Mouse (Mus musculus): ENCODE results near the gene Smyd3.

Gene Smyd3

DNA sequence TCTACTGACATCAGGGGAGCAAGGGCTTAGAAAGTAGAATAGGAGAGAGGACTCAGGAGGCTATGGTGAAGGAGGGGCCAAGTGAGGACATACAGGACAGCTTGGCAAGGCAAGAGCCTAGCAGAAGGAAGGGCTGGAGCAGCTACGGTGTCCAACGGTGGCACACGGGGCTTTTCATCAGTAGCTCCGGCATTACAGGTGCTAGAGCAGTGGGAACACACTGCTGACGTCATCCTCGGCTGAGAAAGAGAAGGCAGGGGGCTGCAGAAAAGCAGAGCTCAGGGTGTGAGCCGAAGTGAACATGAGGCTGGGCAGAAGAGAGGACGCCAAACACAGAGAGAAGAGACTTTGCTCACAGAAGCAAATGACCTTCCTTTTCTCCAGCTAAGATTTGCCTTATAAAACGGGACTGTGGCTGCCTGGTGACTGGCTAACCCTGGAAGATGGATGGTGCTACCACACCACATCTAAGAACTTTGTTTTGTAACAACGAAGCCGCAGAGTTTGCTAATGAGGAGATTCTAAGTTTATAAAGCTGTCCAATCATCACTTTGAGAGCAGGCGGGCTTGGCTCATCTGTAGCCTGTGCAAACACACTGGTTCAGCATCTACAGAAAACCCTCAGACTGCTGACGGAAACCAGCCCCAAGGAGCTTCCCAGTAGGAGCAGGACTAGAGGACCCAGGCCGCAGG, 453.1 kb downstream of the Smyd3 start:
- DNase-seq (ENCODE audit: extremely low spot score), result no peak

- DNase-seq (ENCODE audit: extremely low spot score), result peak; percentile 31
These were observed 456.1 kb downstream of the Smyd3 start for GRCm38 (mm10) chr1:179061759-179062168.

DNA sequence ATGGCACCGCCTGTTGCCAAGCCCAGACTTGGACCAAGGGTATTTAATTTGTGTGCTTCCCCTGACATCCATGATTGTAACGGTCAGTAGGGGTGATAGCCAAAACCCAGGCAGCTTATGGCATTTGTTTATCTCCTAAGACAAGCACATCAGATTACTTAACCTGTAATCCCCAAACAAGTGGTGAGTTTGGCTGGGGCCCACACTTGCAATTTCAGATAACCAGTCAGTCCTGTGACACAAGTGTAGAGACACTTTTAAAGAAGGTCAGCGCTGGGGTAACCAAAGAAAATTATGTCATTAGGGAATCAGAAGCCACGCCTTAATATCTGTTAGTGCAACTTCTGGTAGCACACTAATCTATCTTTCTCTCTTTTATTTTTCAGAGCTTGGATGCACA, 456.8 kb downstream of the Smyd3 start:
- no peak for DNase-seq (ENCODE audit: extremely low spot score)

DNA sequence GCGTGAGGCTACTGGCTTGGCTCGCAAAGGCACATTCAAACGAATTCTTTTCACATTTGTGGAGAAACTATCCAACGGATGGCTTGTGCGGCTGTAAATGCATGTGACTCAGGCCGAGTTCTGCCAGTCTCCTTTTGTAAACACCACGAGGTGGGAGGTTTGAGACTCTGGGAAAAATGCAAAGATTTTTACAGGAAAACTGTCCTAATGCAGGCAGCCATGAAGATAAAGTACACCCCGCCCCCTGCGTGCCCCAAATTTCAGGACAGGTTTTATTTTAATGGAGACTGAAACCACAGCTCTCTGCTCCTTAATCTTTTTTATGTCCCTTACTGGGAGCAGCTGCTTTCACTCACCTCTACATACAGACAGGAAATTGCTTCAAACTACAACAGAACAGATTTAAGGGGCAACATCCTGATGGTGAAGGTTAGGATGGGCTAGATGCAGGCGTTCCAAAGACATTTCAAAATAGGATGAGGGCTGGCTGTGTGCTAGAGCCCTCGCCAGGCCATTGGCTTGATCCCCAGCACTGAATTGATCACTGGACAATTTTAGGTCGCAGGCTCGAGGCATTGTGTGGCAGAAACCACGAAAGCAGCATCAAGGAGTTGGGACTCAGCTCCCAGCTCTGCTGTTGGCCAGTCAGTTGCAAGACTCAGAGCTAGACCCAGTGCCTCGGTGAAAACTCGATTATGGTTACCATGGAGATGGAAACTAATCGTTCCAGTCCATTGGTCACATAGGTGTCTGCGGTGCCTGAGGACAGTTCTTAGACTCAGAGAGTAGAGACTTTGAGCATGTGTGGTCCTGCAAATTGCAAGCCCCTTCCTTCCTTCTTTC, 457.5 kb downstream of the Smyd3 start:
- DNase-seq (ENCODE audit: extremely low spot score), result peak; percentile 44

GRCm38 (mm10) chr1:179059286-179060112, 458.3 kb downstream of the Smyd3 start:
- no peak for DNase-seq (ENCODE audit: extremely low spot score)

DNA sequence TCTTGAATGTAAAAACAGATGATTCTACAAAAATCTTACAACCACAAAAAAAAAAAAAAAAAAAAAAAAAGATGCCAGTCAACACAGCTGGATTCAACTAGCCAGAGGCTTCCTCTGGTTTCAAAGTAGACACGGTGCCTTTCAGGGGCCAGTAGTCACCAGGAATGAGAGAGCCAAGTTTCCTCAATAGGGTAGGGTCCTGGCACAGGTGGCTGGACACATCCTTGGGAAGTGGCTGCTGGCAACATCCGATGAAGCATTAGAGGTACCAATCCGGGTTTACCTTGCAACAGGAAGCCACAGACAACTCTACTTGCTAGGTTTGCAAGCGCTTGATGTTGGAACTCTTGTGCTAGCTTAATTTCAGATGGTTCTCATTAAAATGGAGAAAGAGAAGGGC, 459.2 kb downstream of the Smyd3 start:
- no peak for DNase-seq (ENCODE audit: extremely low spot score)

GRCm38 (mm10) chr1:179055760-179056159, 462.1 kb downstream of the Smyd3 start:
- no peak for DNase-seq (ENCODE audit: extremely low spot score)

- no peak for DNase-seq (ENCODE audit: extremely low spot score)
These were observed 463.3 kb downstream of the Smyd3 start for GRCm38 (mm10) chr1:179054385-179055116.

DNA sequence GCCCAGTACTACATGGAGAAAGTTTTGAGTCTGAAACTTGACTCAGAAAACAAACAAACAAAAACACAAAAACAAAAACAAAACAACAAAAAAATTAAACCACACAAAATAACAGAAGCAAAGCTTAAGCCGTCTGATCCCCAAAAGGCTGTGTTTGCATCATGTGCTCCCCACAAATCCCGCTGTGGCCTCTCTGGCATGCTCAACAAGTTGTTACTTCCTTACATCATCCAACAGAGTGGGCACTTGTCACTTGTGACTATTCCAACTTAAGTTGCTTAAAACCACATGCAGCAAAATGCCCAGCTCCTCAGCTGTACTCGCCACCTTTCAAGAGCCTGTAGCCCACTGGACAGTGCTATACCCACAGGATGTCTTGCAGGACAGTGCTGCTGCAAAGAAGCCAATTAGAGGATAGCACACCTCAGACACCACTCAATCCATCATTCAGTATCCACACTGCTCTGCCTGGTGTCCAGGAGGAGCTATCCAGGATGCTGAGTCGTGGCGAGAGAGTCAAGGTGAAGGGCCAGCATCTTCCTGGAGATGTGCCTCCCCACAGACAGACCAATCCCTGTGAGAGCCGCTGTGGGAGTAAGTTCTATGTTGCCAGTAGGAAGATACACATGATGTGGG, 465.2 kb downstream of the Smyd3 start:
- DNase-seq (ENCODE audit: extremely low spot score), result no peak

DNA sequence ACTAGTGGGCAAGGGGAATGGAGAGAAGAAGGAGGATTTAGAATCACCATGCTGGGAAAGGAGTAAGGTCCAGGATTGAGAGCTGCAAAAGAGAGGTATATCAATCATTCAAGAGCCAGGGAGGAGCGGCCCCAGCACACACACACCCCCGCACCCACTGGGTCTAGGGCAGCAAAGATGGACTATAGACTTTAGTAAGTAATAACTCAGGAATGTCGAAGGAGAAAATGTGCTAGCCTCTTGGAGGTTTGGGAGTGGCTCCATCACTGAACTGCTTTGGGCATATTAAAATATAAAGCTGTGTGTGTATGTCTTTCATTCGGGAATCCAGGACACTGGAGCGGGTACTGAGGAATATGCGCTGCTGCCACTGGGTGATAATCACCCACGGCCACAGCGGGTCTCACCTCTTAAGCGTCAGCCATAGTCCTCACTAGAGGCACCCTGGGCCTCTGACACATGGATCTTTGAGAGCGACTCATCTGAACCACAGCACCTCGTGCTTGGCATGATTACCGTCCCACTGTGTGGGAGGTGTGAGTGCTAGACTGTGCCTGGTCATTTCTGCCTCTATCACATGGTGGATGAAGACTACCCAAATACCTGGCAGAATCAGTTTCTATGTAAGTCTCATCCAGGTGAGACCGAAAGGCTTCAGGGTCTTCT, 469.8 kb downstream of the Smyd3 start:
- no peak for DNase-seq (ENCODE audit: extremely low spot score)

DNA sequence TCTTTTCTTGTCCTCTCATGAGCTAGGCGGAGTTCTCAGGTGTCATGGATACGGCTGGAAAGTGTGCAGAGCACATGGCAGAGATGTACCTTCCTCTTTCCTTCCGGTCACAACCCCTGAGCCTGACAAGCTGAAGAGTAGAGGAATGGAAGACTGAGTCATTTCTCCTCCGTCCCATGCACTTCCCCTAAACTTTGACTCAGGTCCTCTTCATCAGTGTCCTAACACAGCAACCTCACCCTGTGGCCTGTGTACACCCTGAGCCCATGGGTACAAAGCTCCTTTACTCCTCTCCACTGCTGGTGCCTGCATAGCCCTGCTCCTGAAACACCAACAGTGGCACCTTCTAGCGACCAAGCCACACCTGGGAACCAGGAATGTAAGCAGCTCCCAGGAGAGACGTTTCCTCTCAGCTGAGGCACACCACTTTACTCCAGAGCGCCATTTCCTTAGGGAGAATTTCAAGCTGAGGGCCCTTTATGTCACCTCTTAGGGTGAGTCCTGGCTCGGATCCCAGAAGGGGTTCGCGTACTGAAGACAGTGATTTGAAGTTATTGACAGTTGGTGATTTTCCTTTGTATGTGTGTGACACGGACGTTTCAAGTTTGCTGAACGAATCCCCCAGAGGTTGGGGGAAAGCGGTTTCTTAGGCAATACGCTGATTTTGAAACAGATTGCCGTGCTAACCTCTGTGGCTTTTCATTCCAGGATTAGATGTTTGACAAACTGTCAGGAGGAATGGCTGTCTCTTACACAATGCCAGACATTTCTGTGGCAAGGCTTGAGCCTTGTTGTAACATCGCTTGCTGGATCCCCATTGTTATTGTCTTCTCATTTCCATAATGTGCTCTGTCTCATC, 471.8 kb downstream of the Smyd3 start:
- no peak for DNase-seq (ENCODE audit: extremely low spot score)

DNA sequence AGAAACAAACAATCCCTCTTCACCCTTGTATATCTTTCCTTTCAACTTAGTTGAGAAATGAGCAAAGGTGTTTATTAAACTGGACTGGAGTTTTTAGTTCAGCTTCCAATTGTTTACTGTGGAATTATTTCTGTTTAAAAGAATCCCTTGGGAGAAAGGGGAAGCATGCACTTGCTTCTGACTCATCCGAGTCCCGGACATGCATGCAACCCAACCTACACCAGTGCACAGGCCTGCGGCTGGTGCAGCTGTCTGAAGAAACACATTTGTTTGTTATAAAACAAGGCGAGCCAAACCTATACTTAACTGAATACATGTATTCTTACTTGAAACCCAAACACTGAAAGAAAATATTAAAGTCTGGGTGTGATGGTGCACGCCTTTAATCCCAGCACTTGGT, 473.7 kb downstream of the Smyd3 start:
- no peak for DNase-seq (ENCODE audit: extremely low spot score)

DNA sequence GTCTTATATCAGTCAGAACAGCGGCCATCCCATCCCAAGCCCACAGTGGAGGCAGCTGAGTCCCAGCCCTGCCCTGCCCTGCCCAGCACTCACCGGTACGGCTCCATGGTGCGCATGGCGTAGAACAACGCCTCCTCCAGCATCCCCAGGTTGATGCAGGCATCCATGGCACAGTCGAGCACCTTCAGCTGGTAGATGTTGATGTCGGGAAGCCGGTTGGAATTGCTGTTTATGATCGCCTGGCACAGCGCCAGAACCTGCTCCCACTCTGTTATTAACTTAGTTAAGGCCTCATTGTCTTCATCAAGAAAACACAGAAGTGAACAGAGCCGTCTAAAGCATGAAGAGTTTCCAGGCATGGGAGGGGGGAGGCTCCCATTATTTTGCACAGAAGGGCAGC, 474.2 kb downstream of the Smyd3 start:
- DNase-seq (ENCODE audit: extremely low spot score), result no peak

- DNase-seq (ENCODE audit: extremely low spot score), result no peak
These were observed 475.9 kb downstream of the Smyd3 start for GRCm38 (mm10) chr1:179041905-179042337.

DNA sequence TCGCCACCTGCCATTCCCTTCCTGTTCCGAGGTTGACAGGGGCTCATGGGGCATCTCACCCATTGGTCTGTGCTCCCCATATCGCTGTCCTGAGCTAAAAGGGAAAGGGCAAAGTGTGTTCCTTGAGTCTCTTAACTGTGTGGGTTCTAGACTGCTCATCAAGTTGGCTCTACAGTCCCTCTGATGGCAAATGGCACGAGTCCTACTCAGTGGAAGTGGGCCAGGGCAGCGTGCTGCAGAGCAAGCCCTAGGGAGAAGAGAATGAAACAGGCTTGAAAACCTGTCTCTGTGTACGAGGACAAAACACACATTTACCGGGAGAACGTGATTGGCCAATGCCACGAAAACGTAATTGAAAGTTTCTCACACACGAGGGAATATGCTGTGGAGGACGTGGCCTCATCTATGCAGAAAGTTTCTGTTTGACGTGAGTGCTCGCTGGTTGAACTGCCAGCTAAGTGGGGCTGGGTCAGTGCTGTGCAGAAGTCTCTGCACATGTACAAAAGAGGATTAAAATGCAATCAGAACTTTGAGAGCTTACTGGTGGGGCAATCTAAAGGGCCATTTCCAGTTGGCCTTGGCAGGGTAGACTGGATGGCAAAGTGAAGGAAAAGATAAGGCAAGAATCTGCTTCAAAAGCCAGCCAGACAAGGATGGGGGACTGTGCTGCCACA, 476.5 kb downstream of the Smyd3 start:
- no peak for DNase-seq (ENCODE audit: extremely low spot score)

DNA sequence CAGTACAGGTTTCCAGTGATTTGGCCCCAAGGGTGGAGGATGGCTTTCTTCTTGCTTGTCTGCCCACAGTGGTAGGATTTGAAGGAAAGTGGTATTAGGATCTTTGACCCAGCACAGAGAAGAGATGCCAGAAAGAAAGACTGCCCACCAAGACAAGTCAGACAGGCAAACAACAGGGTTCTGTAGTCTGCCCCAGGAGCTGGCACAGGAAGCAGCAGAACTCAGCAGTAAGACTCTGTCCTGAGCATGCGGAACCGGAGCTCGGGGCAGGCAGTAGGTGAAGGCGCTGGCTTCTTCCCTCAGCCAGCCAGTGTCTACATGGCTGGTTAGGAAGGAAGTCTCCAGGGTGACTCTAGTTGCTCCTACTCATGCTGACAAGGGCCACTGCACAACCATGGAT, 479.0 kb downstream of the Smyd3 start:
- DNase-seq (ENCODE audit: extremely low spot score), result no peak

GRCm38 (mm10) chr1:179032947-179033346, 484.9 kb downstream of the Smyd3 start:
- no peak for DNase-seq (ENCODE audit: extremely low spot score)

DNA sequence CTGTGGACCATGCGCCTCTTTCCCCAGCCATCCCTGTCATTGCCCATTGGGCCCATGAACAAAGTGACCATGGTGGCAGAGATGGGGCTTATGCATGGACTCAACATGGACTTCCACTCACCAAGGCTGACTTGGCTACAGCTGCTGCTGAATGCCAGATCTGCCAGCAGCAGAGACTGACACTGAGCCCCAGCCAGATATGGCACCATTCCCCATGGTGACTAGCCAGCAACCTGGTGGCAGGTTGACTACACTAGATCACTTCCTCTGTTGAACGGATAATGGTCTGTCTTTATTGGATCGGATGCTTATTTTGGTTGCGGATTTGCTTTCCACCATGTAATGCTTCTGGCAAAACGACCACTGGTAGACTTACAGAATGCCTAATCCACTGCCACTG, 486.3 kb downstream of the Smyd3 start:
- DNase-seq (ENCODE audit: extremely low spot score), result no peak

GRCm38 (mm10) chr1:179026614-179027013, 491.2 kb downstream of the Smyd3 start:
- DNase-seq (ENCODE audit: extremely low spot score), result no peak

Measured in embryo, embryonic 9.5 days (tissue).